Mouse (Mus musculus) R1 (cell line): Measurements from ENCODE around the gene Cldn14.

Experiments used
- DNase-seq: peaks from one replicate; pipeline ENCODE4 v3.0.0-alpha.2; 2018; ENCODE audit warnings: low read depth, low spot score

Cldn14 gene

DNA sequence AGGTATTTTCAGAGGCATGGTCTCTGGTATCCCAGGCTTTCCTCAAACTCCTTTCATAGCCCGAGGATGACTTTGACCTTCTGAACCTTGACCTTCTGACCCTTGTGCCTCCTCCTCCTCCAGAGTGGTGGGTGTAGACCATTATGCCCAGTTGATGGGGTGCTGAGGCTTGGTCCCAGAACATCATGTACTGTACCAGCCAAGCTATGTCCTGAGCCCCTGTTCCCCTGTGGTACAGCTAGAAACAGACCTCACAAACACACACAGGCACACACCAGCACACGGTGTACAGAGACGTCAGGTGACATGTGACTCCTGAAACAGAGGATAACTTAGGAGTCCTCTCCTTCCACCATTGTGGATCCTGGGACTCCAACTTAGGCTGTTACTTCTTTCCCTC lies 95.8 kb downstream of the Cldn14 start:
- DNase-seq, result peak; percentile 51

- DNase-seq, result no peak
Observed at GRCm38 (mm10) chr16:93912158-93912557, 96.5 kb downstream of the Cldn14 start.

GRCm38 (mm10) chr16:93910735-93911665 lies 97.6 kb downstream of the Cldn14 start:
- DNase-seq, result peak; percentile 80

DNA sequence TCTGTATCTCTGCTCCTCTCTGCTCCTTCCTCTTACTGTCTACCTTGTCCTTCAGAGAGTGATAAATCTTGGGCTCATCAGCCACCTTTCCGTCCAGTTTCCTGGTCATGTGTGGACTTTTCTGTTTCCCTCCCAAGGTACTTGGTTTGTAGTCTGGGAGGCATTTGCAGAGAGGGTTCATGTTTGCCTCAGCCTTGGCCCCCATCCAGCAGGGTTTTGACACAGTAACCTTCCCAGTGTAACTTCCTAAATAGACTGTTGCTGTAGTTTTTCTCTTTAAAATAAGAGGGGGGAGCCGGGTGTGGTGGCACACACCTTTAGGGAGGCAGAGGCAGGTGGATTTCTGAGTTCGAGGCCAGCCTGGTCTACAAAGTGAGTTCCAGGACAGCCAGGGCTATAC lies 98.7 kb downstream of the Cldn14 start:
- DNase-seq, result no peak

DNA sequence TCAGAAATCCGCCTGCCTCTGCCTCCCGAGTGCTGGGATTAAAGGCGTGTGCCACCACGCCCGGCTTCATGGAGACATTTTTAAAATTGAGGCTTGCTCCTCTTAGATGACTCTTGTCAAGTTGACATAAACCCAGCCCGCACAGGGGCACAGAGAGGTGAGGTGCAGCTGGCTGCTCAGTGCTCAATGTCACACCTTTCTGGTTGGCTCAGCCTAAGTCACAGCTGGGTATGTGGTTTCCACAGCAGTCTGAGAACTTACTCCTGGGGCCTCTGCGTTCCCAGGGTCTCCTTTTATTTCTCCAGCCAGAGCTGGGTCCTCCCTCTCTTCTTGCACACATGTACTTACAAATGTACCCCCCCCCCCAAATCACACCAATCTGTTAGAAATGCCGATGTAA lies 100.4 kb downstream of the Cldn14 start:
- peak; percentile 76 for DNase-seq

DNA sequence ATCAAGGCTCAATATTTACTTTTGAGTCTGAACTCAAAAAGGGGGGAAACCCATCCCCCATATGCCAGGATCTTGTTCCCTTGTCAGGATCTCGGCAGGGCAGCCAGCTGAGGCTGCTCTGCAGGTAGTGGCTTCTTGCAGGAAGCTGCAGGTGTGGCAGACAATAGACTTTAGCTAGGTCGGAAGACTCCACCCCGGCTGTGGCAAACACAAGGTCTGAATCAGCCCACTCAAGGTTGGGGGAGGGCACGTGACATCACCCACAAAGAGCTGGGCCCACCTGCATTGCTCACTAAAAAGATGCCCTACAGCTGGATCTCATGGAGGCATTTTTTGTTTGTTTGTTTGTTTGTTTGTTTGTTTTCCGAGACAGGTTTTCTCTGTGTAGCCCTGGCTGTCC lies 100.9 kb downstream of the Cldn14 start:
- DNase-seq, result peak; percentile 93

GRCm38 (mm10) chr16:93906156-93907014 lies 102.3 kb downstream of the Cldn14 start:
- peak; percentile 88 for DNase-seq

- peak; percentile 80 for DNase-seq
Observed at GRCm38 (mm10) chr16:93903027-93903426, 105.6 kb downstream of the Cldn14 start.

DNA sequence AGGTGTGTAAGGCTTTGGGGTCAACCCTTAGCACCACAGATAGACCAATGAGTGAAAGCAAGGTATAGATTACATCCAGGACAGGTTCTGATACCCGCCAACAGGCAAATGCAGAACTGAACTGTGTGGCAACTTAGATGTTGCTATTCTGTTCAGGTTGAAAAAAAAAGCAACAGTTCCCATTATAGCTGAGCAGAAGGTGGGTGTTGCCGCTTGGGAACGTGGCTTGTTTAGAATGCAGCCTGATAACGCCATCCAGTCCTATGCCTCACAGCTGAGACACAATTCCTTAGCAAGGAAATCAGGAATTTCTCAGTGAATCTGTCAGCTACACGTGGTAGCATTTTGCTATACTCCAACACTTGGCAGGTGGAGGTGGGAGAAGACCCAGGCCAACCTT lies 115.4 kb downstream of the Cldn14 start:
- DNase-seq, result no peak

DNA sequence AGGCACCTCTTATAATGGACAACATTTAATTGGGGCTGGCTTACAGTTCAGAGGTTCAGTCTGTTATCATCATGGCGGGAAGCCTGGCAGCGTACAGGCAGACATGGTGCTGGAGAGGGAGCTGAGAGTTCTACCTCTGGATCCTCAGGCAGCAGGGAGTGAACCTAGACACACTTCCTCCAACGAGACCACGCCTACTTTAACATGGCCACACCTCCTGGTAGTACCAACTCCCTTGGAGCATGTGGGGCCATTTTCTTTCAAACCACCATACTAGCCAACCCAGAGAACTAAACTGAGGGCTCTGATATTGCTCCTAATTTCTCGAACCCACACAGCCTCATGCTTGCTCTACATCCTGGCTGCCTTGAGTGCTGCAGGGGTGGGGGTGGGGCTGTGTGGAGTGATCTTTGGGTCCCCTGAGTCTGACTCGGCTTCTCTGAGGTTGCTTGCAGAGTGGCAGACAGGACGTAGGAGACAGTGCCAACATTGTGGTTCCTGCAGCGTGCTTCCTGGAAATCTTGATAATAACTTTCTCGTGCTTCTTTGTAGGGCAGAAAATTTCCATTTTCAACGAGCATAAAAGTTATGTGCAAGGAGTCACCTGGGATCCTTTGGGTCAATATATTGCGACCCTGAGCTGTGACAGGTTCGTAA lies 117.6 kb downstream of the Cldn14 start:
- peak; percentile 91 for DNase-seq

- DNase-seq, result no peak
Observed at GRCm38 (mm10) chr16:93888481-93888880, 120.2 kb downstream of the Cldn14 start.

GRCm38 (mm10) chr16:93884722-93885113 lies 123.9 kb downstream of the Cldn14 start:
- DNase-seq, result no peak

DNA sequence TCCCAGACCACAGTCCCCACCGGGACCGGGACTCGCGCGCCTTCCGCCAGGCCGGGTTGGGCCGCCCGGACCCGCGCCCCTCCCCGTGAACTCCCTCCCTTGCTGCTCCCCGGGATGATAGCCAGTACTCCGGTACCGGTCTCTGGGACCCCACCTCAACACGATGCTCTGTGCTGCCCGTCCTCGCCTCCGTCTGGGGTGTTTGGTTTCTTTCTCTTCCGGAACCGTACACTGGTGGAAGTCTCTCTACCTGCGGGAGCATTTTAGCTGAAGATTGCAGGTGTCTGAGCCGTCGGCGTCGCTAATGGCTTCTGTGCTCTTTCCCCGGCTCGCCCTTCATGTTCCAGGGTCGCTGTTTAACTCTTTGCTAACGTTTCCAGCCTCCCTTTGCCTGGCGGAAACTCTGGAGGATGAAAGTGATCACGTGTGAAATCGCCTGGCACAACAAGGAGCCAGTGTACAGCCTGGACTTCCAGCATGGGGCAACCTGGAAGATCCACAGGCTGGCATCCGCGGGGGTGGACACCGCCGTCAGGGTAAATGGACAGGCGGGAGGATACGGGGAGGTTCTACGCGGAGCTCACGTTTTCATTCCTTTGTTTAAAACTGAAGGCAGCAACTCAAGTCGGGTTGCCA lies 124.4 kb downstream of the Cldn14 start:
- peak; percentile 62 for DNase-seq

DNA sequence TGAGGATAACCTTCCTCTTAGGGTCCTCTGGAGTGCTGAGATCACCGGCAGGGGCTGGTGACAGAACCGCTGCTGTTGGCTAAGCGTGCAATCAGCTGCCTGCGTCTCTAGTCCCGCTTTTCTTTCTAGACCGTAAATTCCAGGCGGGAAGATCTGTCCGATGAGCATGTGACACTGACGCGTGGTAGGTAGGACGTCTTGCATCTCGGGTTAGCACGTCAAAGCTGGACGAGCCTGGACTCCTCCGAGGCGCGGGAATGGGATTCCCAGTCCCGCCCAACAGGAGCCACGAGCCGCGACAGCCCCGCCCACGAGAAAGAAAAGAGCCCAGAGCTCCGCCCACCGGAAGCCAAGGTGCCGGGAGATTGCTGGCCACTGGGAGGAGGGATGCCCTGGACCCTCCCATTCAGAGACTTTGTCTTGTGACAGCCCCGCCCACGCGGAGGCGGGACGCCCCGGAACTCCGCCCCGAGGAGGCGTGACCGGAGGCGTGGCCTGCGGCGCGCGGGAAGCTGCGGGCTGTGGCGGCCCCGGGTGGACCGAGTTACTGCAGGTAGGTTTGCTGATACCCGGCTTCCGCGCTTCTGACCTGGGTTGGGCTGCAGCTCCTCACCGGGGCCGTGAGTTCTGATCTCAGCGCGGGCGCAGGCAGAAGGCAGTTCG lies 125.1 kb downstream of the Cldn14 start, which contains the start of gene Chaf1b:
Gene Chaf1b, plus strand, starts transcription at position 479 of the 663 bp plus-strand sequence.
- DNase-seq, result peak; percentile 98

DNA sequence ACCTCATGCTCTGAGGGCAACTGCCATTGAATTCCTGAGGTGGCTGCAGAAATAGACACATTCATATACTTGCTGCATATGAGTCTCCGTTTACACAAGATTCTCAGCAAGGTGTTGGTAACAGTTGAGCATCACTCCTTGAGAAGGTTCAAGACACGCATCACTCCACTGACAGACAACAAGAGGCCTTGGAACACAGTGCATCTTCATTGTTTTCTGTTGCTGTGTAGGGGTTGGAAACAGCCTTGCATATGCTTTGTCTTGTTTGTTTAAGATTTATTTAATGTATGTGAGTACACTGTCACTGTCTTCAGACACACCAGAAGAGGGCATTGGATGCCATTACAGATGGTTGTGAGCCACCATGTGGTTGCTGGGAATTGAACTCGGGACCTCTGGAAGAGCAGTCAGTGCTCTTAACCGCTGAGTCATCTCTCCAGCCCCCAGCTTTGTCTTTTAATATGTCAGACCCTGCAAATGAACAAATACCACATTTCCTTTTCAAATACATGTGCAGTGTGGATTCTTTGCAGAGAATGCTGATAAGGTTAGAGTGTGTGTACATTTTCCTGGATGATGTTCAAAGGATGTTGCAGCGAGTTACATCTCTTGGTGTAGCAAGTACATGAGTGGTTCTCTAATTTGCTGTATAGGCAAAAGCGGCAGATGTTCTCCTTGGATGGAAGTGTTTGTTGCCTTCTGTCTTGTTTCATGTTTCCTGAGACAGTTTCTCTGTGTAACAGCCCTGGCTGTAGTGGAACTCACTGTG lies 130.8 kb downstream of the Cldn14 start:
- DNase-seq, result no peak

DNA sequence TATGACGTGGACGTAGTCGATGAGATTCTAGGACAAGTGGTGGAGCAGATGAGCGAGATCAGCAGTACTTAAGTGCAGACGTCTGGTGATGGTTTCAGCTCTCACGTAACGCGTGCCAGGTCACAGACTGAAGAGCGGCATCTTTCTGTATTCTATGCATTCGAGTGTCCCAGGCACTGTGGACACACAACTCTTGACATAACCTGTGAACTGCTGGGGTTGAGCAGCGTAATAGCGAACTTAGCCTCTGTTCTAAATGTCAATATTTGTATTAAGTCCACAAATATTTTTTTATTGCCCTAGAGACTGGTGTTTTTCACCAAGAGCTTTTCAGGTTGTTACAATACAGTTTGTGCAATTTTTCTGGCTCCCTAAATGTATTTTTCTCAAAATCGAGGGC lies 133.8 kb downstream of the Cldn14 start:
- DNase-seq, result no peak
